Mouse (Mus musculus): ENCODE results near the gene Rgs18. TPM values are rescaled to one million over a fixed set of nuclear protein-coding genes. Genes with fewer than 3 reads are reported as not detected.

The Rgs18 gene
- 1.5 and 3.0 TPM in 2 replicates for polyA plus RNA-seq (2014; fragmentation: Nextera tagmentation; extraction: Ambion mirVana)

GRCm38 (mm10) chr1:144775331-144775730, at the start of gene Rgs18:
Gene Rgs18, minus strand, starts transcription at chr1:144775435.
- no peaks in the 10 kb centered on the region for H3K9me3 ChIP-seq (ENCODE audit: control insufficient read depth, low read length)
- no peaks in the 10 kb centered on the region for H3K4me1 ChIP-seq (ENCODE audit: control insufficient read depth, insufficient read depth, low read length)
- no peak within 1 kb of the TSS for H3K4me2 ChIP-seq (ENCODE audit: low read depth, severe bottlenecking)
- no peak within 1 kb of the TSS for H3K4me3 ChIP-seq (ENCODE audit: low read depth, low read length)
- H3K27me3 ChIP-seq (ENCODE audit: control insufficient read depth, insufficient read depth, low read length): no peaks in the 10 kb centered on the region
- H3K9ac ChIP-seq (ENCODE audit: low read length): no peak within 1 kb of the TSS
- WGBS: 88% methylated on average over 5 of the region's 5 CpGs
- DNase-seq (ENCODE audit: low spot score) (no peak), ATAC-seq (ENCODE audit: insufficient number of reproducible peaks, low FRiP score, low TSS enrichment, low read depth) (no peak)
- no peak within 1 kb of the TSS for H3K27ac ChIP-seq (replicated peaks; ENCODE audit: low read depth, low read length)
- H3K36me3 ChIP-seq (ENCODE audit: control insufficient read depth, insufficient read depth, low read length): no peaks in the 10 kb centered on the region

GRCm38 (mm10) chr1:144774394-144774793, 841 bp downstream of the Rgs18 start:
- Histone ChIP-seq H3K4me3 (ENCODE audit: low read depth, low read length) (no peak overlapping the region), H3K27ac (replicated peaks; ENCODE audit: low read depth, low read length) (no peak overlapping the region), H3K4me2 (ENCODE audit: low read depth, severe bottlenecking) (no peak overlapping the region), H3K9me3 (ENCODE audit: control insufficient read depth, low read length) (no peaks in the 10 kb centered on the region), H3K36me3 (ENCODE audit: control insufficient read depth, insufficient read depth, low read length) (no peaks in the 10 kb centered on the region), H3K9ac (ENCODE audit: low read length) (no peak overlapping the region), H3K4me1 (ENCODE audit: control insufficient read depth, insufficient read depth, low read length) (no peaks in the 10 kb centered on the region), H3K27me3 (ENCODE audit: control insufficient read depth, insufficient read depth, low read length) (no peaks in the 10 kb centered on the region)
- no peak for DNase-seq (ENCODE audit: low spot score)
- 80% methylated on average over 1 of the region's 1 CpGs for WGBS
- no peak for ATAC-seq (ENCODE audit: insufficient number of reproducible peaks, low FRiP score, low TSS enrichment, low read depth)

GRCm38 (mm10) chr1:144766218-144766617, 9.0 kb downstream of the Rgs18 start:
- no peak overlapping the region for H3K9ac ChIP-seq (ENCODE audit: low read length)
- no peaks in the 10 kb centered on the region for H3K4me1 ChIP-seq (ENCODE audit: control insufficient read depth, insufficient read depth, low read length)
- H3K9me3 ChIP-seq (ENCODE audit: control insufficient read depth, low read length): no peaks in the 10 kb centered on the region
- no peaks in the 10 kb centered on the region for H3K36me3 ChIP-seq (ENCODE audit: control insufficient read depth, insufficient read depth, low read length)
- no peaks in the 10 kb centered on the region for H3K27me3 ChIP-seq (ENCODE audit: control insufficient read depth, insufficient read depth, low read length)
- H3K27ac ChIP-seq (replicated peaks; ENCODE audit: low read depth, low read length): no peak overlapping the region
- no peak overlapping the region for H3K4me3 ChIP-seq (ENCODE audit: low read depth, low read length)
- DNase-seq (ENCODE audit: low spot score): no peak
- WGBS: 68% methylated on average over 2 of the region's 2 CpGs
- H3K4me2 ChIP-seq (ENCODE audit: low read depth, severe bottlenecking): no peak overlapping the region
- ATAC-seq (ENCODE audit: insufficient number of reproducible peaks, low FRiP score, low TSS enrichment, low read depth): no peak

GRCm38 (mm10) chr1:144760792-144761191, 14.4 kb downstream of the Rgs18 start:
- Histone ChIP-seq H3K4me1 (ENCODE audit: control insufficient read depth, insufficient read depth, low read length) (no peaks in the 10 kb centered on the region), H3K4me3 (ENCODE audit: low read depth, low read length) (no peak overlapping the region), H3K27ac (replicated peaks; ENCODE audit: low read depth, low read length) (no peak overlapping the region), H3K36me3 (ENCODE audit: control insufficient read depth, insufficient read depth, low read length) (no peaks in the 10 kb centered on the region), H3K27me3 (ENCODE audit: control insufficient read depth, insufficient read depth, low read length) (no peaks in the 10 kb centered on the region), H3K9me3 (ENCODE audit: control insufficient read depth, low read length) (no peaks in the 10 kb centered on the region), H3K4me2 (ENCODE audit: low read depth, severe bottlenecking) (no peak overlapping the region), H3K9ac (ENCODE audit: low read length) (no peak overlapping the region)
- 87% methylated on average over 3 of the region's 3 CpGs for WGBS
- ATAC-seq (ENCODE audit: insufficient number of reproducible peaks, low FRiP score, low TSS enrichment, low read depth): no peak
- no peak for DNase-seq (ENCODE audit: low spot score)

- Histone ChIP-seq H3K9me3 (ENCODE audit: control insufficient read depth, low read length) (no peaks in the 10 kb centered on the region), H3K4me3 (ENCODE audit: low read depth, low read length) (no peak overlapping the region), H3K4me2 (ENCODE audit: low read depth, severe bottlenecking) (no peak overlapping the region), H3K4me1 (ENCODE audit: control insufficient read depth, insufficient read depth, low read length) (no peaks in the 10 kb centered on the region), H3K9ac (ENCODE audit: low read length) (no peak overlapping the region), H3K27me3 (ENCODE audit: control insufficient read depth, insufficient read depth, low read length) (no peaks in the 10 kb centered on the region), H3K27ac (replicated peaks; ENCODE audit: low read depth, low read length) (no peak overlapping the region), H3K36me3 (ENCODE audit: control insufficient read depth, insufficient read depth, low read length) (no peaks in the 10 kb centered on the region)
- WGBS: 74% methylated on average over 3 of the region's 3 CpGs
- DNase-seq (ENCODE audit: low spot score) (no peak), ATAC-seq (ENCODE audit: insufficient number of reproducible peaks, low FRiP score, low TSS enrichment, low read depth) (no peak)
These were observed 24.5 kb downstream of the Rgs18 start for GRCm38 (mm10) chr1:144750763-144751162.

- WGBS: 94% methylated on average over 1 of the region's 1 CpGs
- Histone ChIP-seq H3K36me3 (ENCODE audit: control insufficient read depth, insufficient read depth, low read length) (no peaks in the 10 kb centered on the region), H3K4me2 (ENCODE audit: low read depth, severe bottlenecking) (no peak overlapping the region), H3K4me3 (ENCODE audit: low read depth, low read length) (no peak overlapping the region), H3K27ac (replicated peaks; ENCODE audit: low read depth, low read length) (no peak overlapping the region), H3K9me3 (ENCODE audit: control insufficient read depth, low read length) (no peaks in the 10 kb centered on the region), H3K4me1 (ENCODE audit: control insufficient read depth, insufficient read depth, low read length) (no peaks in the 10 kb centered on the region), H3K27me3 (ENCODE audit: control insufficient read depth, insufficient read depth, low read length) (no peaks in the 10 kb centered on the region), H3K9ac (ENCODE audit: low read length) (no peak overlapping the region)
- ATAC-seq (ENCODE audit: insufficient number of reproducible peaks, low FRiP score, low TSS enrichment, low read depth): no peak
- DNase-seq (ENCODE audit: low spot score): no peak
These were observed 29.1 kb downstream of the Rgs18 start for GRCm38 (mm10) chr1:144746182-144746581.

- Histone ChIP-seq H3K27ac (replicated peaks; ENCODE audit: low read depth, low read length) (no peak overlapping the region), H3K9ac (ENCODE audit: low read length) (no peak overlapping the region), H3K36me3 (ENCODE audit: control insufficient read depth, insufficient read depth, low read length) (no peaks in the 10 kb centered on the region), H3K4me2 (ENCODE audit: low read depth, severe bottlenecking) (no peak overlapping the region), H3K4me3 (ENCODE audit: low read depth, low read length) (no peak overlapping the region), H3K4me1 (ENCODE audit: control insufficient read depth, insufficient read depth, low read length) (no peaks in the 10 kb centered on the region), H3K27me3 (ENCODE audit: control insufficient read depth, insufficient read depth, low read length) (no peaks in the 10 kb centered on the region), H3K9me3 (ENCODE audit: control insufficient read depth, low read length) (no peaks in the 10 kb centered on the region)
- DNase-seq (ENCODE audit: low spot score): no peak
- WGBS: 90% methylated on average over 6 of the region's 6 CpGs
- ATAC-seq (ENCODE audit: insufficient number of reproducible peaks, low FRiP score, low TSS enrichment, low read depth): no peak
These were observed 37.5 kb downstream of the Rgs18 start for GRCm38 (mm10) chr1:144737739-144738138.

GRCm38 (mm10) chr1:144720736-144721135, 54.5 kb downstream of the Rgs18 start:
- Histone ChIP-seq H3K27ac (replicated peaks; ENCODE audit: low read depth, low read length) (no peak overlapping the region), H3K9me3 (ENCODE audit: control insufficient read depth, low read length) (no peaks in the 10 kb centered on the region), H3K27me3 (ENCODE audit: control insufficient read depth, insufficient read depth, low read length) (no peaks in the 10 kb centered on the region), H3K36me3 (ENCODE audit: control insufficient read depth, insufficient read depth, low read length) (no peaks in the 10 kb centered on the region), H3K4me3 (ENCODE audit: low read depth, low read length) (no peak overlapping the region), H3K9ac (ENCODE audit: low read length) (no peak overlapping the region), H3K4me1 (ENCODE audit: control insufficient read depth, insufficient read depth, low read length) (no peaks in the 10 kb centered on the region), H3K4me2 (ENCODE audit: low read depth, severe bottlenecking) (no peak overlapping the region)
- DNase-seq (ENCODE audit: low spot score) (no peak), ATAC-seq (ENCODE audit: insufficient number of reproducible peaks, low FRiP score, low TSS enrichment, low read depth) (no peak)
- 90% methylated on average over 4 of the region's 4 CpGs for whole genome bisulfite sequencing

- Histone ChIP-seq H3K36me3 (ENCODE audit: control insufficient read depth, insufficient read depth, low read length) (no peaks in the 10 kb centered on the region), H3K4me3 (ENCODE audit: low read depth, low read length) (no peak overlapping the region), H3K27ac (replicated peaks; ENCODE audit: low read depth, low read length) (no peak overlapping the region), H3K4me1 (ENCODE audit: control insufficient read depth, insufficient read depth, low read length) (no peaks in the 10 kb centered on the region), H3K9ac (ENCODE audit: low read length) (no peak overlapping the region), H3K9me3 (ENCODE audit: control insufficient read depth, low read length) (no peaks in the 10 kb centered on the region), H3K4me2 (ENCODE audit: low read depth, severe bottlenecking) (no peak overlapping the region), H3K27me3 (ENCODE audit: control insufficient read depth, insufficient read depth, low read length) (no peaks in the 10 kb centered on the region)
- WGBS: 52% methylated on average over 2 of the region's 2 CpGs
- ATAC-seq (ENCODE audit: insufficient number of reproducible peaks, low FRiP score, low TSS enrichment, low read depth) (no peak), DNase-seq (ENCODE audit: low spot score) (no peak)
These were observed 70.9 kb downstream of the Rgs18 start for GRCm38 (mm10) chr1:144704373-144704772.
